Mouse (Mus musculus) embryonic fibroblast, embryonic 13.5 days (primary cell): ENCODE results near the gene Fgd5.

Experiments used
- CTCF ChIP-seq: IDR thresholded peaks from 2 replicates; pipeline ENCODE4 v1.5.1; 2011; ENCODE audit warnings: mild to moderate bottlenecking, control low read depth, low read length, moderate library complexity, borderline replicate concordance; ENCODE audit not compliant: insufficient read depth
- POLR2A ChIP-seq: IDR thresholded peaks from 2 replicates; pipeline ENCODE4 v1.6.1; 2011; ENCODE audit warnings: low read depth, mild to moderate bottlenecking, control low read depth, low read length, moderate library complexity

- TF ChIP-seq POLR2A, result no peak
- TF ChIP-seq CTCF, result no peak
Observed at GRCm38 (mm10) chr6:92002558-92003285, 24.0 kb downstream of the Fgd5 start.
